Mouse (Mus musculus): ENCODE measurements at regions not wholly inside any gene's neighbourhood (a gene's known extent, or its start where the extent isn't known, plus 50 kb on each side); places are given as distances from the start of the nearest gene placed in this dataset.
"Not testable (repeated sequence)": the region's sequence is repeated elsewhere in the genome, so short reads cannot be mapped to it uniquely, and the experiment has no call there.

GRCm38 (mm10) chr17:15247546-15248416 is 128.9 kb downstream of the Dll1 start:
- peaks cover 6% of the 10 kb centered on the region for H3K27me3 ChIP-seq
- no peak overlapping the region for H3K27ac ChIP-seq (replicated peaks)
- no peak overlapping the region for H3K9ac ChIP-seq
- no peaks in the 10 kb centered on the region for H3K9me3 ChIP-seq (replicated peaks)
- ATAC-seq (ENCODE audit: insufficient read depth), result no peak
- 11% methylated on average over 20 of the region's 20 CpGs for WGBS (ENCODE audit: insufficient replicate concordance)
- no peak overlapping the region for H3K4me2 ChIP-seq
- H3K36me3 ChIP-seq (replicated peaks), result no peaks in the 10 kb centered on the region
- H3K4me1 ChIP-seq (replicated peaks), result no peaks in the 10 kb centered on the region
- H3K4me3 ChIP-seq (replicated peaks), result no peak overlapping the region

DNA sequence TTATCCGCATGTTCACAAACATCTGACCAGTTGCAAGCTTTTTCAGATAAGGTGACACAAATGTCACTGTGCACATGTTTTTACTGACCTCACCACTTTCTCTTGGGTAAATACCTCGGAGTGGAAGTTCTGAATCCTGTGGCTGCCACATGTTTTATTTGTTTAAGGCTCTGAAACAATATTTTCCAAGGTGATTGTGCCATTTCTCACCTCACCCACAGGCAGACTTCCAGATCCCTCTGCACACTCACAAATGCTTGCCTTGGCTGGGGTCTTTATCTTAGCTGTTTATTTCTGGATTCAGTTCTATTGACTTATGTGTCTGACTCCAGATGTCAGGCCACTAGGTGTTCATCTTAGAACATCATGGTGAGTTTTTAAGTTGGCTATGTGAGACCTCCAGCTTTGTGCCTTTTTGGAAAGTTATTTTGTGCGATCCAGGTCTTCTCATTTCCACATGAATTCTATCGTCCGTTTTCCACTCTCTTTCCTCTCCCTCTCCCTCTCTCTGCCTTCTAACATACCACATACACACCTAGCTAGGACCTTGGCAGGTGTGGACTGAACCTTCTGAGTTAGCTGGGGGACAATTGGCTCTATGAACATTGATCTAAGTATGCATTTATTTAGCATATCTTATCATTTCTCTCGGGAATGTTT is 133.6 kb downstream of the Dll1 start:
- ATAC-seq (ENCODE audit: insufficient read depth), result no peak
- peaks cover 5% of the 10 kb centered on the region for H3K27me3 ChIP-seq
- H3K4me2 ChIP-seq, result no peak overlapping the region
- no peak overlapping the region for H3K9ac ChIP-seq
- no peak overlapping the region for H3K4me3 ChIP-seq (replicated peaks)
- H3K36me3 ChIP-seq (replicated peaks), result no peaks in the 10 kb centered on the region
- no peaks in the 10 kb centered on the region for H3K4me1 ChIP-seq (replicated peaks)
- no peaks in the 10 kb centered on the region for H3K9me3 ChIP-seq (replicated peaks)
- H3K27ac ChIP-seq (replicated peaks), result no peak overlapping the region
- WGBS (ENCODE audit: insufficient replicate concordance), result 50% methylated on average over 6 of the region's 6 CpGs

- no peak overlapping the region for H3K9ac ChIP-seq
- ATAC-seq (ENCODE audit: insufficient read depth), result no peak
- no peaks in the 10 kb centered on the region for H3K9me3 ChIP-seq (replicated peaks)
- H3K4me2 ChIP-seq, result no peak overlapping the region
- H3K4me3 ChIP-seq (replicated peaks), result no peak overlapping the region
- H3K36me3 ChIP-seq (replicated peaks), result no peaks in the 10 kb centered on the region
- no peak overlapping the region for H3K27ac ChIP-seq (replicated peaks)
- no peaks in the 10 kb centered on the region for H3K4me1 ChIP-seq (replicated peaks)
- WGBS (ENCODE audit: insufficient replicate concordance), result 73% methylated on average over 8 of the region's 8 CpGs
- H3K27me3 ChIP-seq, result no peaks in the 10 kb centered on the region
Measured at GRCm38 (mm10) chr17:15242356-15242755, 134.3 kb downstream of the Dll1 start.

- Histone ChIP-seq H3K36me3 (replicated peaks) (no peaks in the 10 kb centered on the region), H3K4me1 (replicated peaks) (no peaks in the 10 kb centered on the region), H3K4me3 (replicated peaks) (no peak overlapping the region), H3K27me3 (no peaks in the 10 kb centered on the region), H3K4me2 (no peak overlapping the region), H3K9me3 (replicated peaks) (no peaks in the 10 kb centered on the region), H3K9ac (no peak overlapping the region), H3K27ac (replicated peaks) (no peak overlapping the region)
- WGBS (ENCODE audit: insufficient replicate concordance), result 43% methylated on average over 1 of the region's 1 CpGs
- ATAC-seq (ENCODE audit: insufficient read depth), result no peak
Measured at GRCm38 (mm10) chr17:15241491-15241890, 135.2 kb downstream of the Dll1 start.

DNA sequence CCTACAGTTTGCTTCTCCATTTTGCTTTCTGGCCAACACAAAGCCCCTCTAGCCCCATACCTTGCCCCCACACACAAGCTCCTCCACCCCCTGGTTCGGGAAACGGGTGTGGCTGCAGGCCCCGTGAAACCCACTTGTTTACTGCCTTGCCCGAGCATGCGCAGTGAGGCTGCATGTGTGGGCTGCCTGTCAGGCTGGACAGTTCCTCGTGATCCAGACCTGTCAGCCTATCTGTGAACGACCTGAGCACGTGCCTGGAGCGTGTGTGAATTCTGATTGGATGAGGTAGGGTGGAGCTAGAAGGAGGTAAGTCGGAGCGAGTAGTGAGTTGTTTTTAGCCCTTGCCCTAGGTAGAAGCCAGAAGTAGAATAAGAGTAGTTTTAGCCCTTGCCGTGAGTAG is 136.0 kb downstream of the Dll1 start:
- not testable (repeated sequence) for H3K4me1 ChIP-seq (replicated peaks); H3K4me3 ChIP-seq (replicated peaks); H3K9me3 ChIP-seq (replicated peaks); H3K27ac ChIP-seq (replicated peaks); H3K36me3 ChIP-seq (replicated peaks); ATAC-seq (ENCODE audit: insufficient read depth); H3K4me2 ChIP-seq; H3K9ac ChIP-seq; H3K27me3 ChIP-seq
- WGBS (ENCODE audit: insufficient replicate concordance), result 54% methylated on average over 12 of the region's 12 CpGs

DNA sequence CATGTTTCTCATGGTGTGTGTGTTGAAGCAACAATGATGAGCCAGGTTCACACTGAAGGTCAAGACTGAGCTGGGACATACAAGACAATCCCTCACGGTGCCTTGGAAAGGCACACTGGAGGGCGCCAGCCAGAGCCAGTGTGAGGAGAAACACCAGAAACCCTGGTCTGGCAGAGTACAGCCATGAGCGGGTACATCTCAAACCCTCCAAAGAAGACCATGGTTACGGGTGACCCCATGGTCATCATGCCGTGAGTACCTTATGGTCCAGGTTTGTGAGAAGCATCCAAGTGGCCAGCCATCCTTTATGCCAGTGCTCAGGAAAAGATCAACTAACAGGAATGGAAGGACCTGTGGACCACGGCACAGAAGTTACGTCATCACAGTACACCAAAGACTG is 136.7 kb downstream of the Dll1 start:
- no peaks in the 10 kb centered on the region for H3K27me3 ChIP-seq
- no peak overlapping the region for H3K27ac ChIP-seq (replicated peaks)
- no peak overlapping the region for H3K4me3 ChIP-seq (replicated peaks)
- no peaks in the 10 kb centered on the region for H3K4me1 ChIP-seq (replicated peaks)
- ATAC-seq (ENCODE audit: insufficient read depth), result no peak
- H3K4me2 ChIP-seq, result no peak overlapping the region
- H3K9me3 ChIP-seq (replicated peaks), result no peaks in the 10 kb centered on the region
- 76% methylated on average over 7 of the region's 7 CpGs for WGBS (ENCODE audit: insufficient replicate concordance)
- no peaks in the 10 kb centered on the region for H3K36me3 ChIP-seq (replicated peaks)
- H3K9ac ChIP-seq, result no peak overlapping the region

DNA sequence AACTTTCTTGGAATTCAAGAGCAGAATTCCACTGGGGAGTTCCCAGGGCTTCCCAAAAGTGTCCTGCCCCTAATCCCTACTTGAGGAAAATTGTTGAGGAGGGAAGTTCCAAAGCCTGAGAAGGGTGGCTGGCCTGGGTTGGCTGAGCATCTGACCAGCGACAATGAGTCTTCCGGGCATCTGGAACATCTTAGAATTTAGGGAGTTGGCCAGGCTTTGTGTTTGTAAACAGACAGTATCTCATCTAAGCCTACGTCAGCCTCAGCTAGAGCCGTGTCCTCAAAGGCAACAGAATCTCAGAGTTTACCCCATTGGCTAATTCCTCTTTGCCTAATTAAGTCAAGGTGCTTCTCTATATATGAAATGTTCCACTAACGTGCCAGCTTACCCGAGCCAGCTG is 141.6 kb downstream of the Dll1 start:
- Histone ChIP-seq H3K4me1 (replicated peaks) (no peaks in the 10 kb centered on the region), H3K27me3 (no peaks in the 10 kb centered on the region), H3K36me3 (replicated peaks) (no peaks in the 10 kb centered on the region), H3K27ac (replicated peaks) (no peak overlapping the region), H3K9me3 (replicated peaks) (no peaks in the 10 kb centered on the region), H3K9ac (no peak overlapping the region), H3K4me3 (replicated peaks) (no peak overlapping the region), H3K4me2 (no peak overlapping the region)
- ATAC-seq (ENCODE audit: insufficient read depth), result no peak
- 54% methylated on average over 6 of the region's 6 CpGs for WGBS (ENCODE audit: insufficient replicate concordance)

- ATAC-seq (ENCODE audit: insufficient read depth), result no peak
- no peaks in the 10 kb centered on the region for H3K4me1 ChIP-seq (replicated peaks)
- no peaks in the 10 kb centered on the region for H3K36me3 ChIP-seq (replicated peaks)
Measured at GRCm38 (mm10) chr17:15231175-15231574, 145.5 kb downstream of the Dll1 start.

GRCm38 (mm10) chr17:15229159-15229558 is 147.5 kb downstream of the Dll1 start:
- Histone ChIP-seq H3K36me3 (replicated peaks) (no peaks in the 10 kb centered on the region), H3K27ac (replicated peaks) (no peak overlapping the region), H3K4me1 (replicated peaks) (no peaks in the 10 kb centered on the region), H3K9me3 (replicated peaks) (no peaks in the 10 kb centered on the region), H3K4me2 (no peak overlapping the region), H3K9ac (no peak overlapping the region), H3K4me3 (replicated peaks) (no peak overlapping the region), H3K27me3 (no peaks in the 10 kb centered on the region)
- WGBS (ENCODE audit: insufficient replicate concordance), result 63% methylated on average over 6 of the region's 6 CpGs
- no peak for ATAC-seq (ENCODE audit: insufficient read depth)

More at GRCm38 (mm10) chr17:15231175-15231574, 145.5 kb downstream of the Dll1 start:
- H3K4me3 ChIP-seq (replicated peaks), result no peak overlapping the region
- H3K27me3 ChIP-seq, result no peaks in the 10 kb centered on the region
- no peak overlapping the region for H3K9ac ChIP-seq
- no peak overlapping the region for H3K4me2 ChIP-seq
- no peak overlapping the region for H3K27ac ChIP-seq (replicated peaks)
- H3K9me3 ChIP-seq (replicated peaks), result no peaks in the 10 kb centered on the region
- WGBS (ENCODE audit: insufficient replicate concordance), result 67% methylated on average over 5 of the region's 5 CpGs

- H3K4me1 ChIP-seq (replicated peaks), result no peaks in the 10 kb centered on the region
Measured at GRCm38 (mm10) chr17:15228077-15228476, 148.6 kb downstream of the Dll1 start.

DNA sequence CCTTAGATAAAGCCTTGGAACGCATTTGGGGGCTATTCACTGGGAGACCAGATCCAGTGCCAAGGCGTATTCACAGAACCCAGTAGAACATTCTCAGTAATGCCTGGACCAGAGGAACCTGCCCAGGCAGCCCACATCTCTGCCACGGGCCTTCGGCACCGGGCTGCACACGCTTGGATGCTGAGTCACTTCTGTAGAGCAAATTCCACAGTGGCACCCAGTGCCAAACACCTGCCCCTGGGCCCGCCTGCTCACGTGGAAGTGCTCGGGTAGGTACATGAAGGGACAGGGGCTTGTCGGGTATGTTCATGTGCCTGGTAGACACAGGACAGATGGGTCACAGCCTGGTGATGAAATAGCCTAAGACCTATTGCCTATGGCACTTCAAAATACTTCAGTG is 152.8 kb downstream of the Dll1 start:
- H3K36me3 ChIP-seq (replicated peaks), result no peaks in the 10 kb centered on the region
- ATAC-seq (ENCODE audit: insufficient read depth), result no peak
- 73% methylated on average over 10 of the region's 10 CpGs for WGBS (ENCODE audit: insufficient replicate concordance)

More at GRCm38 (mm10) chr17:15228077-15228476, 148.6 kb downstream of the Dll1 start:
- Histone ChIP-seq H3K9ac (no peak overlapping the region), H3K36me3 (replicated peaks) (no peaks in the 10 kb centered on the region), H3K4me3 (replicated peaks) (no peak overlapping the region), H3K27ac (replicated peaks) (no peak overlapping the region), H3K9me3 (replicated peaks) (no peaks in the 10 kb centered on the region), H3K4me2 (no peak overlapping the region), H3K27me3 (no peaks in the 10 kb centered on the region)
- 59% methylated on average over 8 of the region's 8 CpGs for WGBS (ENCODE audit: insufficient replicate concordance)
- no peak for ATAC-seq (ENCODE audit: insufficient read depth)

More for the DNA sequence above, 152.8 kb downstream of the Dll1 start:
- H3K27me3 ChIP-seq, result no peaks in the 10 kb centered on the region
- H3K9me3 ChIP-seq (replicated peaks), result no peaks in the 10 kb centered on the region
- no peaks in the 10 kb centered on the region for H3K4me1 ChIP-seq (replicated peaks)
- no peak overlapping the region for H3K4me3 ChIP-seq (replicated peaks)
- H3K4me2 ChIP-seq, result no peak overlapping the region
- no peak overlapping the region for H3K9ac ChIP-seq
- no peak overlapping the region for H3K27ac ChIP-seq (replicated peaks)

Measured in liver, embryonic 15.5 days (tissue).